Mouse (Mus musculus) neutrophil, adult 5-6 weeks (primary cell): ENCODE results near the gene Zc3h8. TPM values are rescaled to one million over a fixed set of nuclear protein-coding genes. Genes with fewer than 3 reads are reported as not detected.
A peak's percentile ranks its signal among the peaks of the same experiment; 100 is the strongest.

ENCODE experiments used
- ATAC-seq: fragments of 151-379, 151-347 bp; 2 replicates; pipeline ENCODE4 v1.8.0; 2017; ENCODE audit warnings: mild to moderate bottlenecking, moderate TSS enrichment; ENCODE audit not compliant: insufficient number of reproducible peaks, poor library complexity, low FRiP score, severe bottlenecking; ENCODE audit errors: extremely low read depth
- total RNA-seq: library from RNA; stranded (forward); fragments of 200-1000 nt; gene quantifications from 2 replicates; pipeline ENCODE4 v1.2.3, GENCODE M21; 2017

Gene Zc3h8
- 12.8 and 14.4 TPM in 2 replicates for total RNA-seq

GRCm38 (mm10) chr2:128943538-128944528 is at the start of gene Zc3h8:
Zc3h8 (minus strand) TSS chr2:128944077.
- peak; percentile 92 for ATAC-seq

- ATAC-seq, result no peak
Observed at GRCm38 (mm10) chr2:128984746-128985145, 40.9 kb upstream of the Zc3h8 start.

GRCm38 (mm10) chr2:128975572-128975971 is 31.7 kb upstream of the Zc3h8 start:
- no peak for ATAC-seq

- ATAC-seq, result no peak
Observed at GRCm38 (mm10) chr2:128972301-128972700, 28.4 kb upstream of the Zc3h8 start.

GRCm38 (mm10) chr2:128968475-128969083 is 24.7 kb upstream of the Zc3h8 start:
- no peak for ATAC-seq

- ATAC-seq, result peak; percentile 13; the same call in 1 of the 2 replicates
Observed at GRCm38 (mm10) chr2:128967661-128968441, 24.0 kb upstream of the Zc3h8 start, which contains the start of gene Gm10762. Gm10762 (minus strand) TSS chr2:128967725.

GRCm38 (mm10) chr2:128966641-128967580 is 23.0 kb upstream of the Zc3h8 start, which contains the start of gene Zc3h6:
Zc3h6 (plus strand) TSS chr2:128967402.
- peak; percentile 98 for ATAC-seq

GRCm38 (mm10) chr2:128966236-128966635 is 22.4 kb upstream of the Zc3h8 start:
- ATAC-seq, result no peak

GRCm38 (mm10) chr2:128965505-128966105 is 21.7 kb upstream of the Zc3h8 start:
- no peak for ATAC-seq

GRCm38 (mm10) chr2:128954186-128954585 is 10.3 kb upstream of the Zc3h8 start:
- ATAC-seq, result no peak

GRCm38 (mm10) chr2:128947962-128948588 is 4.2 kb upstream of the Zc3h8 start:
- peak; percentile 68; the same call in 1 of the 2 replicates for ATAC-seq

GRCm38 (mm10) chr2:128936256-128936655 is 7.6 kb downstream of the Zc3h8 start:
- ATAC-seq, result no peak

- ATAC-seq, result no peak
Observed at GRCm38 (mm10) chr2:128930704-128931103, 13.2 kb downstream of the Zc3h8 start.

- no peak for ATAC-seq
Observed at GRCm38 (mm10) chr2:128928446-128928845, 15.4 kb downstream of the Zc3h8 start.

- ATAC-seq, result no peak
Observed at GRCm38 (mm10) chr2:128924799-128925198, 19.1 kb downstream of the Zc3h8 start.

- no peak for ATAC-seq
Observed at GRCm38 (mm10) chr2:128916528-128916927, 27.3 kb downstream of the Zc3h8 start.

- ATAC-seq, result no peak
Observed at GRCm38 (mm10) chr2:128914978-128915377, 28.9 kb downstream of the Zc3h8 start.
